Comparison of ENCODE assay signal across 8 mouse cellular contexts in genomic region chr12:24724369-24724768, GRCm38 (mm10). TPM values are rescaled to one million over a fixed set of nuclear protein-coding genes. Genes with fewer than 3 reads are reported as not detected.
DNase-seq lines count a peak whose midpoint lies in the region; ATAC-seq and TF ChIP-seq lines count a peak whose summit lies in the region.

No protein-coding gene starts in this region.

- peaks cover 3% of the 10 kb centered on the region; the same call in 1 of the 2 replicates for H3K9me3 ChIP-seq in heart, embryonic 10.5 days
- peaks cover 6% of the 10 kb centered on the region; the same call in 1 of the 2 replicates for H3K9me3 ChIP-seq in embryonic facial prominence, embryonic 13.5 days
- peaks cover 6% of the 10 kb centered on the region; the same call in 1 of the 2 replicates for H3K9me3 ChIP-seq in midbrain, embryonic 13.5 days

- peak overlapping the region; percentile 80 for H3K27ac ChIP-seq in heart, embryonic 10.5 days
- peak overlapping the region; percentile 82 for H3K27ac ChIP-seq in embryonic facial prominence, embryonic 13.5 days
- 0 out of 2 replicates have a peak overlapping the region, but pooled peaks have one; percentile 22 for H3K27ac ChIP-seq in midbrain, embryonic 13.5 days
- H3K27ac ChIP-seq in layer of hippocampus, adult 2 months = no peak overlapping the region

- no peak for DNase-seq in heart, embryonic 10.5 days (ENCODE audit: low spot score)
- DNase-seq in heart, postnatal 10 days = no peak
- peak; percentile 48 for DNase-seq in kidney, postnatal 14 days
- DNase-seq in thymus, postnatal 0 days (ENCODE audit: low spot score) = no peak
- no peak for DNase-seq in frontal cortex, adult 2 months (ENCODE audit: extremely low spot score in 1 of 2, low spot score in 1 of 2)
- no peak for DNase-seq in layer of hippocampus, adult 2 months (ENCODE audit: low spot score in 2 of 2)

- peaks cover 14% of the 10 kb centered on the region for H3K4me1 ChIP-seq in heart, embryonic 10.5 days
- peaks cover 13% of the 10 kb centered on the region for H3K4me1 ChIP-seq in embryonic facial prominence, embryonic 13.5 days
- peaks cover 7% of the 10 kb centered on the region for H3K4me1 ChIP-seq in midbrain, embryonic 13.5 days (replicated peaks)

- no peaks in the 10 kb centered on the region for H3K36me3 ChIP-seq in heart, embryonic 10.5 days
- no peaks in the 10 kb centered on the region for H3K36me3 ChIP-seq in embryonic facial prominence, embryonic 13.5 days
- H3K36me3 ChIP-seq in midbrain, embryonic 13.5 days = no peaks in the 10 kb centered on the region

- ATAC-seq in embryonic facial prominence, embryonic 13.5 days (ENCODE audit: insufficient number of reproducible peaks, insufficient read depth, low FRiP score, low TSS enrichment, low read depth) = peak; percentile 85
- ATAC-seq in midbrain, embryonic 13.5 days = peak; percentile 89

- 18% methylated on average over 2 of the region's 2 CpGs for WGBS in heart, embryonic 10.5 days
- WGBS in embryonic facial prominence, embryonic 13.5 days = 9% methylated on average over 2 of the region's 2 CpGs
- WGBS in midbrain, embryonic 13.5 days = 14% methylated on average over 2 of the region's 2 CpGs

- H3K27me3 ChIP-seq in heart, embryonic 10.5 days (ENCODE audit: insufficient read depth, poor library complexity, severe bottlenecking) = no peaks in the 10 kb centered on the region
- H3K27me3 ChIP-seq in embryonic facial prominence, embryonic 13.5 days = no peaks in the 10 kb centered on the region
- no peaks in the 10 kb centered on the region for H3K27me3 ChIP-seq in midbrain, embryonic 13.5 days

- 0 out of 2 replicates have a peak overlapping the region, but pooled peaks have one; percentile 32 for H3K9ac ChIP-seq in embryonic facial prominence, embryonic 13.5 days
- H3K9ac ChIP-seq in midbrain, embryonic 13.5 days (replicated peaks) = no peak overlapping the region

- H3K4me3 ChIP-seq in heart, embryonic 10.5 days = 0 out of 2 replicates have a peak overlapping the region, but pooled peaks have one; percentile 9
- peak overlapping the region; percentile 6; the same call in 1 of the 2 replicates for H3K4me3 ChIP-seq in embryonic facial prominence, embryonic 13.5 days
- no peak overlapping the region for H3K4me3 ChIP-seq in midbrain, embryonic 13.5 days (replicated peaks)
- no peak overlapping the region for H3K4me3 ChIP-seq in layer of hippocampus, adult 2 months

- intact Hi-C loops in heart, postnatal 10 days (cut with DNase I) = no loop called here

- H3K4me2 ChIP-seq in embryonic facial prominence, embryonic 13.5 days = peak overlapping the region; percentile 38
- 0 out of 2 replicates have a peak overlapping the region, but pooled peaks have one; percentile 19 for H3K4me2 ChIP-seq in midbrain, embryonic 13.5 days (replicated peaks)

- no peak for TF ChIP-seq CTCF in layer of hippocampus, adult 2 months (conservative IDR thresholded peaks at IDR 0.05)

RNA-seq across cellular contexts. Expression of gene Rrm2, which starts 16.3 kb away (rescaled TPM):
- 307 TPM in 2 replicates for polyA plus RNA-seq in heart, embryonic 10.5 days (2016; fragmentation: Nextera tagmentation; extraction: Ambion mirVana)
- total RNA-seq in heart, postnatal 10 days (2021) = 10 to 100 TPM; 44.3 to 46.4 TPM
- polyA plus RNA-seq in embryonic facial prominence, embryonic 13.5 days (2015; fragmentation: Nextera tagmentation; extraction: Ambion mirVana) = 214 and 235 TPM in 2 replicates
- 153 and 175 TPM in 2 replicates for polyA plus RNA-seq in midbrain, embryonic 13.5 days (2015; fragmentation: Nextera tagmentation; extraction: Ambion mirVana)
- 465 and 485 TPM in 2 replicates for polyA plus RNA-seq in thymus, postnatal 0 days (2015; fragmentation: Nextera tagmentation; extraction: Ambion mirVana)
- 2.0 and 2.2 TPM in 2 replicates for polyA plus RNA-seq in frontal cortex, adult 2 months (2012; rRNA removed)
- total RNA-seq in layer of hippocampus, adult 2 months (2021) = 1 to 10 TPM; 2.0 to 2.2 TPM

RNA-seq across cellular contexts. Expression of gene Cys1, which starts 42.8 kb away (rescaled TPM):
- polyA plus RNA-seq in heart, embryonic 10.5 days (2016; fragmentation: Nextera tagmentation; extraction: Ambion mirVana) = 0.28 and 0.34 TPM in 2 replicates
- total RNA-seq in heart, postnatal 10 days (2021) = 1 to 10 TPM; 5.1 to 5.9 TPM
- polyA plus RNA-seq in embryonic facial prominence, embryonic 13.5 days (2015; fragmentation: Nextera tagmentation; extraction: Ambion mirVana) = 3.8 and 4.0 TPM in 2 replicates
- polyA plus RNA-seq in midbrain, embryonic 13.5 days (2015; fragmentation: Nextera tagmentation; extraction: Ambion mirVana) = 0.90 and 1.0 TPM in 2 replicates
- 0.89 and 0.95 TPM in 2 replicates for polyA plus RNA-seq in thymus, postnatal 0 days (2015; fragmentation: Nextera tagmentation; extraction: Ambion mirVana)
- 8.5 and 9.6 TPM in 2 replicates for polyA plus RNA-seq in frontal cortex, adult 2 months (2012; rRNA removed)
- total RNA-seq in layer of hippocampus, adult 2 months (2021) = 10 to 100 TPM; 22.8 to 28.6 TPM

Comparison
In these comparisons a context has a peak if more than half of its experiments do, and no peak if none do; other contexts are left out.
1. H3K4me3 ChIP-seq: peak in heart, embryonic 10.5 days (single experiment) and embryonic facial prominence, embryonic 13.5 days (single experiment); none in midbrain, embryonic 13.5 days (single experiment) and layer of hippocampus, adult 2 months (single experiment).
2. RNA of gene Rrm2, which starts 16.3 kb away (polyA plus RNA-seq): 465 to 485 TPM in thymus, postnatal 0 days, 307 TPM in heart, embryonic 10.5 days, 214 to 235 TPM in embryonic facial prominence, embryonic 13.5 days and 153 to 175 TPM in midbrain, embryonic 13.5 days; 2.0 to 2.2 TPM in frontal cortex, adult 2 months; every median in the first group is over 10 times any median in the second.